ENCODE assay signal across 10 mouse cellular contexts in genomic region chr17:78562768-78563660, GRCm38 (mm10). TPM values are rescaled to one million over a fixed set of nuclear protein-coding genes. Genes with fewer than 3 reads are reported as not detected.
DNase-seq lines count a peak whose midpoint lies in the region; ATAC-seq lines count a peak whose summit lies in the region.
"Had no signal": no experiment of that assay in that cellular context is flagged by ENCODE, and none has a peak within 500 bp of the region (broad histone marks: within the 10 kb centered on the region; RNA-seq: fewer than 3 reads in every experiment).

No protein-coding gene starts in this region.

- H3K27ac ChIP-seq in heart, embryonic 11.5 days (ENCODE audit: low read depth, low read length): no peak overlapping the region
- no peak overlapping the region for H3K27ac ChIP-seq in hindbrain, embryonic 12.5 days
- H3K27ac ChIP-seq: layer of hippocampus, adult 2 months had no signal

- DNase-seq in heart, adult 8-10 months (ENCODE audit: low spot score): no peak
- peak; percentile 19 for DNase-seq in embryo, embryonic 11.5 days (ENCODE audit: low read depth, low spot score)
- no peak for DNase-seq in spleen, adult 12 weeks (ENCODE audit: low spot score)
- DNase-seq in spleen, postnatal 4 days (ENCODE audit: low spot score in 2 of 2): no peak
- DNase-seq in adrenal gland, postnatal 36 days: no peak

- H3K4me2 ChIP-seq in heart, embryonic 11.5 days: peak overlapping the region; percentile 57
- peak overlapping the region; percentile 19; the same call in 1 of the 2 replicates for H3K4me2 ChIP-seq in hindbrain, embryonic 12.5 days (replicated peaks)

- WGBS in heart, embryonic 11.5 days (ENCODE audit: insufficient replicate concordance): 25% methylated on average over 18 of the region's 18 CpGs
- WGBS in hindbrain, embryonic 12.5 days: 42% methylated on average over 18 of the region's 18 CpGs

- no peaks in the 10 kb centered on the region for H3K36me3 ChIP-seq in heart, embryonic 11.5 days (ENCODE audit: control insufficient read depth, insufficient read depth, low read length)
- H3K36me3 ChIP-seq in hindbrain, embryonic 12.5 days: no peaks in the 10 kb centered on the region

- peak overlapping the region; percentile 23; the same call in 1 of the 2 replicates for H3K4me3 ChIP-seq in heart, embryonic 11.5 days (ENCODE audit: low read depth, low read length)
- no peak overlapping the region for H3K4me3 ChIP-seq in hindbrain, embryonic 12.5 days
- H3K4me3 ChIP-seq: layer of hippocampus, adult 2 months had no signal

- no peaks in the 10 kb centered on the region for H3K27me3 ChIP-seq in heart, embryonic 11.5 days (ENCODE audit: control insufficient read depth, insufficient read depth, low read length)
- H3K27me3 ChIP-seq in hindbrain, embryonic 12.5 days: no peaks in the 10 kb centered on the region

- H3K9ac ChIP-seq in heart, embryonic 11.5 days (ENCODE audit: low read depth, low read length): no peak overlapping the region
- no peak overlapping the region for H3K9ac ChIP-seq in hindbrain, embryonic 12.5 days

- H3K9me3 ChIP-seq in heart, embryonic 11.5 days (replicated peaks; ENCODE audit: control insufficient read depth, low read length): no peaks in the 10 kb centered on the region
- no peaks in the 10 kb centered on the region for H3K9me3 ChIP-seq in hindbrain, embryonic 12.5 days (replicated peaks)

- no peak for ATAC-seq in heart, embryonic 11.5 days (replicated peaks; ENCODE audit: insufficient number of reproducible peaks, low FRiP score, low TSS enrichment)
- ATAC-seq in hindbrain, embryonic 12.5 days (ENCODE audit: low FRiP score): no peak
- ATAC-seq in megakaryocyte progenitor cell, adult 5-6 weeks (replicated peaks; ENCODE audit: poor library complexity): peak; percentile 90

- peaks cover 4% of the 10 kb centered on the region; the same call in 1 of the 2 replicates for H3K4me1 ChIP-seq in heart, embryonic 11.5 days (ENCODE audit: control insufficient read depth, insufficient read depth, low read length)
- peaks cover 5% of the 10 kb centered on the region for H3K4me1 ChIP-seq in hindbrain, embryonic 12.5 days

RNA-seq across cellular contexts. Expression of gene Vit, which starts 55.1 kb away (rescaled TPM):
- polyA plus RNA-seq in heart, embryonic 11.5 days (2014; fragmentation: Nextera tagmentation; extraction: Ambion mirVana): 0.21 TPM in 1 of 2 replicates, not detected in the other
- total RNA-seq in heart, adult 8-10 months (2022): 1 to 10 TPM in 3 of 4 experiments, under 1 TPM in 1; 0.98 to 2.1 (median 1.6) TPM
- 15.9 and 17.8 TPM in 2 replicates for polyA plus RNA-seq in hindbrain, embryonic 12.5 days (2016; fragmentation: Nextera tagmentation; extraction: Ambion mirVana)
- 0.77 and 0.83 TPM in 2 replicates for total RNA-seq in megakaryocyte progenitor cell, adult 5-6 weeks (2015)
- 0.88 and 1.1 TPM in 2 replicates for total RNA-seq in megakaryocyte progenitor cell, adult 5-6 weeks (2017)
- total RNA-seq in adrenal gland, postnatal 36 days (2021): 1 to 10 TPM; 1.7 to 2.4 TPM
- total RNA-seq: ES-E14 had no signal
